Mouse (Mus musculus) CH12.LX (cell line): Measurements from ENCODE around the gene Slc37a3.

Experiments
- BHLHE40 ChIP-seq: IDR thresholded peaks from 2 replicates; pipeline ENCODE4 v1.6.1; 2011; ENCODE audit warnings: mild to moderate bottlenecking, low read depth, low read length, improper control_type of control experiment
- CTCF ChIP-seq, 2 experiments: IDR thresholded peaks in 1 of 2; conservative IDR thresholded peaks in 1 of 2; 2 replicates each; pipeline ENCODE4 v1.5.1; 2011 to 2012; ENCODE audit warnings: low read depth in 2 of 2, low read length in 2 of 2, improper control_type of control experiment in 1 of 2, inconsistent platforms in 1 of 2, mild to moderate bottlenecking in 1 of 2, moderate library complexity in 1 of 2
- POLR2A ChIP-seq: IDR thresholded peaks from 2 replicates; pipeline ENCODE4 v1.6.1; 2011; ENCODE audit warnings: low read depth, mild to moderate bottlenecking, improper control_type of control experiment, low read length
- ZC3H11A ChIP-seq: IDR thresholded peaks from 2 replicates; pipeline ENCODE4 v1.6.1; 2012; ENCODE audit warnings: low read depth, mild to moderate bottlenecking, inconsistent platforms, low read length, improper control_type of control experiment

DNA sequence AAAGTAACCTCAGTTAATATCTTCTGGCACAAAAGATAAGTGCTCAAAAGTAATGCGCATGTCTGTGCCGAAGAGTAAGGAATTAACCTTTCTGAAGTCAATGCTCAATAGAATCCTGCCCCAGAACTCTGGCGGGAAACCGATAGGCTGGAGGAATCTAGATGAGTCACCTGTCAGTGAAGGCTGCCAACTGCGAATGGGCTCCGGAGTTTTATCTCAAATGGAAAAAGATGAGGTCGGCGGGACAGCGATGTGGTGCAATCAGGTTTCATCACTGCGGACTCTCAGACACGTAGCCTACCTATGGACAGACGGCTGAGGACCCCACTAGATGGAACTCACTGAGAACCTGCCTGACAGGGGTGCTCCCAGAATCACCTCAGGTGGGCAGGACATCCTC is 63.0 kb downstream of the Slc37a3 start:
- TF ChIP-seq POLR2A = no peak
- no peak for TF ChIP-seq CTCF (conservative IDR thresholded peaks at IDR 0.05 in 1 of 2, IDR thresholded peaks at IDR 0.05 in 1 of 2; ENCODE audit: low read depth in 2 of 2, low read length in 2 of 2)
- no peak for TF ChIP-seq BHLHE40
- TF ChIP-seq ZC3H11A = no peak
